Mouse (Mus musculus) CH12F3 (cell line): ENCODE data around the gene Zfp568.
"Not testable (repeated sequence)": the region's sequence is repeated elsewhere in the genome, so short reads cannot be mapped to it uniquely, and the experiment has no call there.

Experiments
- in situ Hi-C: fragments of 300-500 bp; cut with MboI; formaldehyde crosslinking; loops from 2 replicates; pipeline ENCODE4 v1.14.3; 2020; ENCODE audit warnings: low sequenced_read_pairs

Gene Zfp568

GRCm38 (mm10) chr7:29983690-29984380 is at the start of gene Zfp568:
Zfp568 (plus strand) TSS chr7:29983955.
- in situ Hi-C loops: no loop called here

GRCm38 (mm10) chr7:29938856-29939255 is 44.9 kb upstream of the Zfp568 start:
- in situ Hi-C loops: no loop called here

- in situ Hi-C loops: no loop called here
Observed at GRCm38 (mm10) chr7:29941027-29941426, 42.7 kb upstream of the Zfp568 start.

- in situ Hi-C loops: no loop called here
Observed at GRCm38 (mm10) chr7:29942740-29943139, 41.0 kb upstream of the Zfp568 start.

GRCm38 (mm10) chr7:29943720-29944119 is 40.0 kb upstream of the Zfp568 start:
- in situ Hi-C loops: no loop called here

GRCm38 (mm10) chr7:29944201-29944600 is 39.6 kb upstream of the Zfp568 start:
- in situ Hi-C loops: no loop called here

GRCm38 (mm10) chr7:29953086-29953485 is 30.7 kb upstream of the Zfp568 start:
- in situ Hi-C loops: no loop called here

- in situ Hi-C loops: no loop called here
Observed at GRCm38 (mm10) chr7:29953513-29954401, 30.0 kb upstream of the Zfp568 start, which contains the start of gene Zfp74. Zfp74 (minus strand) TSS chr7:29954089.

GRCm38 (mm10) chr7:29954731-29955130 is 29.0 kb upstream of the Zfp568 start:
- in situ Hi-C loops: no loop called here

- in situ Hi-C loops: no loop called here
Observed at GRCm38 (mm10) chr7:29956257-29956656, 27.5 kb upstream of the Zfp568 start.

GRCm38 (mm10) chr7:29958125-29958724 is 25.5 kb upstream of the Zfp568 start:
- in situ Hi-C loops: no loop called here

GRCm38 (mm10) chr7:29959004-29959403 is 24.8 kb upstream of the Zfp568 start:
- in situ Hi-C loops: no loop called here

- in situ Hi-C loops: not testable (repeated sequence)
Observed at GRCm38 (mm10) chr7:29965115-29965810, 18.5 kb upstream of the Zfp568 start.

GRCm38 (mm10) chr7:29970686-29971085 is 13.1 kb upstream of the Zfp568 start:
- in situ Hi-C loops: no loop called here

- in situ Hi-C loops: no loop called here
Observed at GRCm38 (mm10) chr7:29980761-29981160, 3.0 kb upstream of the Zfp568 start.

- in situ Hi-C loops: no loop called here
Observed at GRCm38 (mm10) chr7:29981455-29981854, 2.3 kb upstream of the Zfp568 start.

GRCm38 (mm10) chr7:29981860-29982259 is 1.9 kb upstream of the Zfp568 start:
- in situ Hi-C loops: no loop called here

GRCm38 (mm10) chr7:29982341-29982740 is 1.4 kb upstream of the Zfp568 start:
- in situ Hi-C loops: no loop called here

- in situ Hi-C loops: no loop called here
Observed at GRCm38 (mm10) chr7:29982931-29983330, 824 bp upstream of the Zfp568 start.

- in situ Hi-C loops: no loop called here
Observed at GRCm38 (mm10) chr7:29983340-29983689, 440 bp upstream of the Zfp568 start.

- in situ Hi-C loops: no loop called here
Observed at GRCm38 (mm10) chr7:29986101-29986500, 2.3 kb downstream of the Zfp568 start.
